Mouse (Mus musculus): Measurements from ENCODE around the gene Top3a. TPM values are rescaled to one million over a fixed set of nuclear protein-coding genes. Genes with fewer than 3 reads are reported as not detected.
"Not testable (repeated sequence)": the region's sequence is repeated elsewhere in the genome, so short reads cannot be mapped to it uniquely, and the experiment has no call there.

Gene Top3a
- polyA plus RNA-seq (2012; rRNA removed) = 7.3 and 9.5 TPM in 2 replicates

- DNase-seq (ENCODE audit: low read depth in 1 of 2, low spot score in 2 of 2) = peak; percentile 76 to 95
- Histone ChIP-seq H3K27me3 (ENCODE audit: control insufficient read depth, insufficient read depth, low read length) (no peaks in the 10 kb centered on the region), H3K36me3 (ENCODE audit: control insufficient read depth, insufficient read depth, low read length) (no peaks in the 10 kb centered on the region; the same call in 1 of the 2 replicates), H3K27ac (ENCODE audit: insufficient read depth, low read length) (peak within 1 kb of the TSS; percentile 76), H3K4me1 (ENCODE audit: control insufficient read depth, insufficient read depth, insufficient read length) (peaks cover 28% of the 10 kb centered on the region), H3K4me3 (ENCODE audit: extremely low read depth, insufficient read depth, insufficient read length) (peak within 1 kb of the TSS; percentile 82)
- WGBS = under 1% methylated on average over 62 of the region's 62 CpGs
- TF ChIP-seq CTCF (IDR thresholded peaks at IDR 0.05; ENCODE audit: extremely low read depth, insufficient read depth, insufficient read length, insufficient replicate concordance) (no peak), POLR2A (IDR thresholded peaks at IDR 0.05; ENCODE audit: low read depth, low read length) (peak; percentile 84; the same call in 1 of the 2 replicates)
Measured at GRCm38 (mm10) chr11:60776829-60777740, at the start of gene Top3a, which contains the start of gene Smcr8. Gene Top3a (minus strand): TSS chr11:60777365. Gene Smcr8 (plus strand): TSS chr11:60777524.

DNA sequence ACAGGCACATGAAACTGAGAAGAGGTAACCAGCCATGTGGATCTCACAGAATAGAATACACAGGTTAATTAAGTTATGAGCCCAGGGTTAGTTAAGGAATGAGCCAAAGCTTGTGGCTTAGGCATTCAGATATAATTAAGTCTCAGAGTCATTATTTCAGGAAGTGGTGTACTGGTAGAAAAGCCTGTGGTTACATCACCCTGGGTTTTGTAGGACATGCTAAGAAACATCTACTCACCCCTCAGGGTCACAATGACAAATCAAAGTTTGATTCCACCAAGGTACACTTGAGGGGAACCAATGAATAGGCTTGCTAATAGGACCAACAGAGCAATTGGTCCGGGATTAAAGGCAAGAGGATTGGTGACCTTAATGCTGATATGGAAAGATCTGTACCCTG is 49.5 kb upstream of the Top3a start:
- H3K4me1 ChIP-seq (ENCODE audit: control insufficient read depth, insufficient read depth, insufficient read length) = peaks cover 4% of the 10 kb centered on the region; the same call in 1 of the 2 replicates
- H3K27me3 ChIP-seq (ENCODE audit: control insufficient read depth, insufficient read depth, low read length) = no peaks in the 10 kb centered on the region
- WGBS = 16% methylated on average over 1 of the region's 1 CpGs
- no peak overlapping the region for H3K4me3 ChIP-seq (ENCODE audit: extremely low read depth, insufficient read depth, insufficient read length)
- H3K27ac ChIP-seq (ENCODE audit: insufficient read depth, low read length) = no peak overlapping the region
- DNase-seq (ENCODE audit: low read depth in 1 of 2, low spot score in 2 of 2) = no peak
- H3K36me3 ChIP-seq (ENCODE audit: control insufficient read depth, insufficient read depth, low read length) = no peaks in the 10 kb centered on the region
- TF ChIP-seq CTCF (IDR thresholded peaks at IDR 0.05; ENCODE audit: extremely low read depth, insufficient read depth, insufficient read length, insufficient replicate concordance) = no peak
- TF ChIP-seq POLR2A (IDR thresholded peaks at IDR 0.05; ENCODE audit: low read depth, low read length) = no peak

GRCm38 (mm10) chr11:60825191-60825590 is 48.0 kb upstream of the Top3a start:
- Histone ChIP-seq H3K36me3 (ENCODE audit: control insufficient read depth, insufficient read depth, low read length) (no peaks in the 10 kb centered on the region), H3K27ac (ENCODE audit: insufficient read depth, low read length) (no peak overlapping the region), H3K4me1 (ENCODE audit: control insufficient read depth, insufficient read depth, insufficient read length) (no peaks in the 10 kb centered on the region), H3K27me3 (ENCODE audit: control insufficient read depth, insufficient read depth, low read length) (no peaks in the 10 kb centered on the region), H3K4me3 (ENCODE audit: extremely low read depth, insufficient read depth, insufficient read length) (no peak overlapping the region)
- no peak for DNase-seq (ENCODE audit: low read depth in 1 of 2, low spot score in 2 of 2)
- 95% methylated on average over 3 of the region's 3 CpGs for WGBS
- TF ChIP-seq CTCF (IDR thresholded peaks at IDR 0.05; ENCODE audit: extremely low read depth, insufficient read depth, insufficient read length, insufficient replicate concordance) (no peak), POLR2A (IDR thresholded peaks at IDR 0.05; ENCODE audit: low read depth, low read length) (no peak)

GRCm38 (mm10) chr11:60823771-60824170 is 46.6 kb upstream of the Top3a start:
- Histone ChIP-seq H3K27me3 (ENCODE audit: control insufficient read depth, insufficient read depth, low read length) (no peaks in the 10 kb centered on the region), H3K4me1 (ENCODE audit: control insufficient read depth, insufficient read depth, insufficient read length) (no peaks in the 10 kb centered on the region), H3K27ac (ENCODE audit: insufficient read depth, low read length) (no peak overlapping the region), H3K36me3 (ENCODE audit: control insufficient read depth, insufficient read depth, low read length) (no peaks in the 10 kb centered on the region), H3K4me3 (ENCODE audit: extremely low read depth, insufficient read depth, insufficient read length) (no peak overlapping the region)
- no peak for TF ChIP-seq POLR2A (IDR thresholded peaks at IDR 0.05; ENCODE audit: low read depth, low read length)
- no peak for TF ChIP-seq CTCF (IDR thresholded peaks at IDR 0.05; ENCODE audit: extremely low read depth, insufficient read depth, insufficient read length, insufficient replicate concordance)
- no peak for DNase-seq (ENCODE audit: low read depth in 1 of 2, low spot score in 2 of 2)
- 78% methylated on average over 2 of the region's 2 CpGs for WGBS

GRCm38 (mm10) chr11:60816398-60816797 is 39.2 kb upstream of the Top3a start:
- H3K36me3 ChIP-seq (ENCODE audit: control insufficient read depth, insufficient read depth, low read length) = no peaks in the 10 kb centered on the region
- TF ChIP-seq POLR2A (IDR thresholded peaks at IDR 0.05; ENCODE audit: low read depth, low read length) (no peak), CTCF (IDR thresholded peaks at IDR 0.05; ENCODE audit: extremely low read depth, insufficient read depth, insufficient read length, insufficient replicate concordance) (no peak)
- DNase-seq (ENCODE audit: low read depth in 1 of 2, low spot score in 2 of 2) = no peak
- no peak overlapping the region for H3K27ac ChIP-seq (ENCODE audit: insufficient read depth, low read length)
- no peaks in the 10 kb centered on the region for H3K27me3 ChIP-seq (ENCODE audit: control insufficient read depth, insufficient read depth, low read length)
- no peak overlapping the region for H3K4me3 ChIP-seq (ENCODE audit: extremely low read depth, insufficient read depth, insufficient read length)
- no peaks in the 10 kb centered on the region for H3K4me1 ChIP-seq (ENCODE audit: control insufficient read depth, insufficient read depth, insufficient read length)
- WGBS = 71% methylated on average over 5 of the region's 5 CpGs

DNA sequence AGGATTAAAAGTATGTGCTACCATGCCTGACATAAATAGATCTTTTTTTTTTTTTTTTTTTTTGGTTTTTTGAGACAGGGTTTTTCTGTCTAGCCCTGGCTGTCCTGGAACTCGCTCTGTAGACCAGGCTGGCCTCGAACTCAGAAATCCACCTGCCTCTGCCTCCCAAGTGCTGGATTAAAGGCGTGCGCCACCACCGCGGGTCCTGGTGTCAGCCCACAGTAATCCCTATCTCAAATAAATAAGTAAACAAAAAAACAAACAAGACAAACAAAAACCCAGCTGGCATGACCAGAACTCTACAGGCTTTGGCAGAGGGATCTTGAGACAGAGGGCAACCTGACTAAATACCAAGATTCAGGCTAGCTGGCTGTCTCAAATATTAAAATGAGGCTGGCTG is 34.5 kb upstream of the Top3a start, which contains the start of gene Shmt1:
Gene Shmt1 (minus strand): TSS at position 101 of the 400 bp plus-strand sequence.
- H3K36me3 ChIP-seq (ENCODE audit: control insufficient read depth, insufficient read depth, low read length); H3K27me3 ChIP-seq (ENCODE audit: control insufficient read depth, insufficient read depth, low read length); DNase-seq (ENCODE audit: low read depth in 1 of 2, low spot score in 2 of 2); H3K4me1 ChIP-seq (ENCODE audit: control insufficient read depth, insufficient read depth, insufficient read length); H3K27ac ChIP-seq (ENCODE audit: insufficient read depth, low read length): not testable (repeated sequence)
- peak within 1 kb of the TSS; percentile 59 for H3K4me3 ChIP-seq (ENCODE audit: extremely low read depth, insufficient read depth, insufficient read length)
- WGBS = 38% methylated on average over 6 of the region's 6 CpGs

DNA sequence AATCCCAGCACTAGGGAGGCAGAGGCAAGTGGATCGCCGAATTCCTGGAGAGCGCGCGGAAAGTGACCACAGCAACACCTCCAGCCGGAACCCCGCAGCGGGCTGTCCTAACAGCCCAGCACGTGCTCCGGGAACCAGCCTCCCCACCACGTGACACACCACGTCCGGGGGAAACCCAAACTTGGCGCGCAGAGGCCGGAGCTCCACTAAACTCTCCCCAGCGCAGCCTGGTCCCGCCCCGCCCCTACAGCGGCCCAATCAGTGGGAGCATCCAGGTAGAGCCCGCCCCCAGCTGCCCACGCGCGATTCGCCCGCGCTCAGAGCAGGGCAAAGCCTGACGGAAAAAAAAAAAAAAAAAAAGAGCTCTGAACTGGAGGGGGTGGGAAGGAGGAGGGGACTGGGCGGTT is 33.9 kb upstream of the Top3a start:
- Histone ChIP-seq H3K36me3 (ENCODE audit: control insufficient read depth, insufficient read depth, low read length) (no peaks in the 10 kb centered on the region), H3K27ac (ENCODE audit: insufficient read depth, low read length) (no peak overlapping the region), H3K27me3 (ENCODE audit: control insufficient read depth, insufficient read depth, low read length) (no peaks in the 10 kb centered on the region), H3K4me1 (ENCODE audit: control insufficient read depth, insufficient read depth, insufficient read length) (no peaks in the 10 kb centered on the region), H3K4me3 (ENCODE audit: extremely low read depth, insufficient read depth, insufficient read length) (peak overlapping the region; percentile 59)
- peak; percentile 82 to 94 for DNase-seq (ENCODE audit: low read depth in 1 of 2, low spot score in 2 of 2)
- TF ChIP-seq CTCF (IDR thresholded peaks at IDR 0.05; ENCODE audit: extremely low read depth, insufficient read depth, insufficient read length, insufficient replicate concordance) (no peak), POLR2A (IDR thresholded peaks at IDR 0.05; ENCODE audit: low read depth, low read length) (no peak)
- 1% methylated on average over 29 of the region's 29 CpGs for WGBS
